Mouse (Mus musculus) left cerebral cortex, postnatal 36 days (tissue): ENCODE results near the gene Slc3a2. TPM values are rescaled to one million over a fixed set of nuclear protein-coding genes. Genes with fewer than 3 reads are reported as not detected.
A peak's percentile ranks its signal among the peaks of the same experiment; 100 is the strongest.

Experiments
- DNase-seq, 2 experiments: peaks; one replicate each; pipeline ENCODE4 v3.0.0; 2021 to 2022; ENCODE audit warnings: low spot score in 2 of 2, mixed read lengths in 1 of 2
- intact Hi-C: fragments of 180-260 bp; cut with DNase I; formaldehyde crosslinking; loops from one replicate; pipeline ENCODE4 v1.15.1; 2025
- total RNA-seq, 2 experiments: library from RNA; stranded (reverse); gene quantifications; 2 replicates each; pipeline ENCODE4 v1.2.3; 2021

The Slc3a2 gene
- 100 to 1,000 TPM; 151 to 173 TPM for total RNA-seq

GRCm38 (mm10) chr19:8722907-8723573 lies at the start of gene Slc3a2:
Gene Slc3a2, minus strand, starts transcription at chr19:8723369.
- DNase-seq = peak; percentile 96 to 98
- intact Hi-C loops = no loop called here

GRCm38 (mm10) chr19:8770567-8771270 lies 47.5 kb upstream of the Slc3a2 start, which contains the start of gene Tmem223:
Gene Tmem223, plus strand, starts transcription at chr19:8770996.
- peak; percentile 82 to 85 for DNase-seq
- intact Hi-C loops = loop anchor here (5.0 kb wide), 1 partner anchor 52 kb away; the partner anchor contains the start of gene Hnrnpul2

- intact Hi-C loops = no loop called here
- no peak for DNase-seq
Observed at GRCm38 (mm10) chr19:8765562-8765961, 42.4 kb upstream of the Slc3a2 start.

GRCm38 (mm10) chr19:8763276-8763675 lies 40.1 kb upstream of the Slc3a2 start:
- no peak for DNase-seq
- intact Hi-C loops = no loop called here

GRCm38 (mm10) chr19:8760757-8761156 lies 37.6 kb upstream of the Slc3a2 start:
- DNase-seq = no peak
- intact Hi-C loops = no loop called here

- intact Hi-C loops = no loop called here
- no peak for DNase-seq
Observed at GRCm38 (mm10) chr19:8758899-8759298, 35.7 kb upstream of the Slc3a2 start.

- intact Hi-C loops = no loop called here
- DNase-seq = no peak
Observed at GRCm38 (mm10) chr19:8757471-8757998, 34.4 kb upstream of the Slc3a2 start.

- intact Hi-C loops = no loop called here
- peak; percentile 90 to 93 for DNase-seq
Observed at GRCm38 (mm10) chr19:8756635-8757387, 33.6 kb upstream of the Slc3a2 start, which contains the start of gene Nxf1. Gene Nxf1, plus strand, starts transcription at chr19:8757073.

- intact Hi-C loops = no loop called here
- DNase-seq = no peak
Observed at GRCm38 (mm10) chr19:8755652-8756051, 32.5 kb upstream of the Slc3a2 start.

GRCm38 (mm10) chr19:8747368-8747767 lies 24.2 kb upstream of the Slc3a2 start:
- intact Hi-C loops = no loop called here
- no peak for DNase-seq

- no peak for DNase-seq
- intact Hi-C loops = no loop called here
Observed at GRCm38 (mm10) chr19:8745382-8745781, 22.2 kb upstream of the Slc3a2 start.

- intact Hi-C loops = no loop called here
- no peak for DNase-seq
Observed at GRCm38 (mm10) chr19:8742176-8742575, 19.0 kb upstream of the Slc3a2 start.

- DNase-seq = peak; percentile 95 to 96
- intact Hi-C loops = no loop called here
Observed at GRCm38 (mm10) chr19:8741243-8741869, 18.2 kb upstream of the Slc3a2 start, which contains the start of gene Stx5a. Gene Stx5a, plus strand, starts transcription at chr19:8741413.

GRCm38 (mm10) chr19:8740603-8741002 lies 17.4 kb upstream of the Slc3a2 start, which contains the start of gene 1700092M07Rik:
Gene 1700092M07Rik, plus strand, starts transcription at chr19:8740718.
- DNase-seq = no peak
- intact Hi-C loops = no loop called here

- intact Hi-C loops = no loop called here
- no peak for DNase-seq
Observed at GRCm38 (mm10) chr19:8739646-8740045, 16.5 kb upstream of the Slc3a2 start.

- intact Hi-C loops = no loop called here
- DNase-seq = no peak
Observed at GRCm38 (mm10) chr19:8738911-8739310, 15.7 kb upstream of the Slc3a2 start.

- intact Hi-C loops = no loop called here
- DNase-seq = no peak
Observed at GRCm38 (mm10) chr19:8736160-8736467, 12.9 kb upstream of the Slc3a2 start.

GRCm38 (mm10) chr19:8735389-8736159 lies 12.4 kb upstream of the Slc3a2 start, which contains the start of gene Wdr74:
Gene Wdr74, plus strand, starts transcription at chr19:8735827.
- intact Hi-C loops = no loop called here
- DNase-seq = peak; percentile 94

GRCm38 (mm10) chr19:8734334-8734733 lies 11.2 kb upstream of the Slc3a2 start:
- DNase-seq = no peak
- intact Hi-C loops = no loop called here
